Mouse (Mus musculus) T-cell, adult 66 days (primary cell): ENCODE results near the gene Nrap. TPM values are rescaled to one million over a fixed set of nuclear protein-coding genes. Genes with fewer than 3 reads are reported as not detected.

Source experiments
- total RNA-seq, 2 experiments: library from RNA; stranded (reverse); gene quantifications; 3 replicates in 1 of 2; 4 replicates in 1 of 2; pipeline ENCODE4 v1.2.4; 2023

The Nrap gene
- under 1 TPM in 1 of 2 experiments, not detected in 1; 0.18 TPM for total RNA-seq

DNA sequence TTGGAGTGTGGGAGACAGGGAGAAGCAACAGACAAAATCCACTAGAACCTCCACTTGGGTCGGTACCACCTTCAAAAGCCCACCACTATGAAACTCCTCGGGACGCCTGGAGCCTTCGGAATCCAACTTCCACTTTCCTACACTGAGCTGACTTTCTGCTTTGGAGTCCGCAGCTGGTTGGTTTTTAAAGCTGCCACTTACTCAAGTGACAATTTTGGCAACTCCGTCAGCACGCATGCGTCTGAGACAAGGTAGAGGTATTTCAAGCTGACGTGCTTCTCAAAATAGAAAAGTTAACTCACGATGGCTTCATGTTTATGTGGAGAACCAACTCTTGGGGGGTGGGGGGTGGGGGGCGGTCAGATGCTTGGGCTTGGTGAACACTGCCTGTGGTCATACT is at the start of gene Nrap:
Nrap (minus strand) TSS at position 159 of the 400 bp plus-strand sequence.

DNA sequence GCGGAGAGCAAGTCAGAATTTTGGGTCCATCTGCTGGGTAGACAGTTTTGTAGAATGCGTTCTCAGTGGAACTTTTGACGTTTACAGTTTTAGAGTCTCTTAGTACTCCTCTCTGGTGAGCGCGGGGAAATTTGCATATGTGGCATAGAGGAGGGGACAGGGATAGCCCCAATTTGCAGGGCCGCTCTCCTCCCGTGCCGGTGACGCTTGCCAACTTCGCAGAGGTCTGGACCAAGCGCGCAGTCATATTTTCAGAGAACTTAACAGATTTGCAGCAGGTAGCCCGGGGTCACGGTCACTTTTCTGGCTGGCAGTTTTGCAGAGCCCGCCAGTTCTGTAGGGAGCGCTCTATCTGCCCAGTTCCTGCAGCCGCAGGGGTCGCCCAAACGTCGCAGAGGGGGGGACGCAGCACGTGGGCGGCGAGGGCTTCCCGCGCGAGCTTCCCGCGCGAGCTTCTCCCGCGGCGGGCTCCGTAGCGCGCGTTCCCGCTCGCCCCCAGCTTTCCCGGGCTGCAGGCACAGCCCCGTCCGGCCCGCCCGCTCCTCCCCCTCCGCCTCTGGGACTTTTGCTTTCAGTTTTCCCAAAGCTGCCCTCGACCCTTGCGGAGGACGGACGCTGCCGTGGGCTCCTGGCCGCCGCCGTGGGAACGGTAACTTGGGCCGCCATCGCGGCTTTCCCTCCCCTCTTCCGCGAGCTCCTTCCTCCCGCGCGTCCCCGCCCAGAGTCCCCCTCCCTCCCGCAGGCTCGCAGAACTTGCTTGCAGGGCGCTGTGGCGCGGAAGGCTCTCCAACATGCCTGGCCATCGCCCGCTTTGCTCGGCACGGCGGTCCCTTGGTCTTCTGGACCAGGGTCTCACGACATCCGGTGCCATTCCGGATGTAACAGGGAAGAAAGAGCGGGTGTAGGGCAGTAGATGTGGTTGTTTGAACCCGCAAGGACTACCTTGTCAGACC is 7.1 kb upstream of the Nrap start, which contains the start of gene Casp7:
Casp7 (plus strand) TSS at position 461 of the 953 bp plus-strand sequence.

GRCm38 (mm10) chr19:56286866-56287265 is 103.0 kb downstream of the Nrap start, which contains the start of gene Habp2:
Habp2 (plus strand) TSS chr19:56287137.

Other genes with a start within 250 kb of the Nrap start
- gene Habp2, start 102.9 kb downstream of the Nrap start, total RNA-seq = not detected
- gene Casp7, start 7.1 kb upstream of the Nrap start, total RNA-seq = 10 to 100 TPM; 14.0 to 20.7 TPM
- gene Plekhs1, start 71.6 kb upstream of the Nrap start, total RNA-seq = not detected
- gene Dclre1a, start 158.2 kb upstream of the Nrap start, total RNA-seq = 1 to 10 TPM; 5.7 to 8.1 TPM
- 10 to 100 TPM; 23.0 to 25.3 TPM for gene Nhlrc2, start 158.2 kb upstream of the Nrap start, total RNA-seq